Mouse (Mus musculus): ENCODE measurements around the gene Flad1.

DNA sequence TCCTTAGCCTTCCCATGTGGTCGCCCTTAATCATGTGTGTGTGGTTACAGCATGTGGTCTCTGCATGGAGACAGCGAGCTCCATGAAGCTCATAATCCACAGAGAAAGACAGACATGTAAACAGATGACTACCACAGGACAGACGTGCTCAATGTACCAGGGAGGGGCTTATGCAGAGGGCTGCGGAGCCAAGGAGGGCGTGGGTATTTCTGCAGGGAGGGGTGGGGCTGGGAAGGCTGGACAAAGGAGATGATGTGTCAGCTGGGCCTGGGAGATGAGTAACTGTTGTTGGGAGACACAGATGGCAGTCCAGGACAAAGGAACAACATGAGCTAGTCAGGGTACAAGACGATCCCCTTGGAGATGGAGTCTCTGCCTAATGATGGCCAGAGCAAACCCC is 52.0 kb downstream of the Flad1 start:
- no peak for TF ChIP-seq POLR2A (IDR thresholded peaks at IDR 0.05; ENCODE audit: low read depth, low read length)
- TF ChIP-seq CTCF (IDR thresholded peaks at IDR 0.05; ENCODE audit: borderline replicate concordance, insufficient read depth, low read length) = no peak

All from embryonic fibroblast, embryonic 13.5 days (primary cell).